Mouse (Mus musculus) frontal cortex, adult 2 months (tissue): ENCODE measurements at regions not wholly inside any gene's neighbourhood (a gene's known extent, or its start where the extent isn't known, plus 50 kb on each side); places are given as distances from the start of the nearest gene placed in this dataset.
"Not testable (repeated sequence)": the region's sequence is repeated elsewhere in the genome, so short reads cannot be mapped to it uniquely, and the experiment has no call there.

Experiments used
- DNase-seq, 2 experiments: peaks; one replicate each; pipeline ENCODE4 v3.0.0; 2022; ENCODE audit warnings: low spot score in 1 of 2; ENCODE audit errors: extremely low spot score in 1 of 2

GRCm38 (mm10) chrX:92981141-92981540 is 305.1 kb upstream of the Arx start:
- no peak for DNase-seq

GRCm38 (mm10) chrX:93002236-93002976 is 283.8 kb upstream of the Arx start:
- no peak for DNase-seq

GRCm38 (mm10) chrX:93006681-93007080 is 279.6 kb upstream of the Arx start:
- peak; percentile 26 to 48 for DNase-seq

DNA sequence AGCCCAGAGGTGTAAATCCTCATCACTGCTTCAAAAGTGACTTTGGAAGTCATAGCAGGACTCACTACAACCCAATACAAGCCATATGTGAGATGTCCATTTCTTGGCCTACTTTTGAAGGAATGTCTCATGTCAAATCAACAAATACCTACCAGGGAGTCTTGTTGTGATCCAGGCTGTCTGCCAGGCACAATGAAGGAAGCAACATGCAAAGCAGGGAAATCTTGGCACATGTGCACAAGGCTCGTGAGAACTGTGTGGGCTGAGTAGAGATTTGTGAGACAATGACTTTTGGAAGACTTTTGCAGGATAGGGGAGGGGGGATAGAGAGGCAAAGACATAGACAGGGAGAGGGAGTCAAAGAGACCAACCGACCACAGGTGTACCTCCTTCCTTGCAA is 274.7 kb upstream of the Arx start:
- DNase-seq: no peak

DNA sequence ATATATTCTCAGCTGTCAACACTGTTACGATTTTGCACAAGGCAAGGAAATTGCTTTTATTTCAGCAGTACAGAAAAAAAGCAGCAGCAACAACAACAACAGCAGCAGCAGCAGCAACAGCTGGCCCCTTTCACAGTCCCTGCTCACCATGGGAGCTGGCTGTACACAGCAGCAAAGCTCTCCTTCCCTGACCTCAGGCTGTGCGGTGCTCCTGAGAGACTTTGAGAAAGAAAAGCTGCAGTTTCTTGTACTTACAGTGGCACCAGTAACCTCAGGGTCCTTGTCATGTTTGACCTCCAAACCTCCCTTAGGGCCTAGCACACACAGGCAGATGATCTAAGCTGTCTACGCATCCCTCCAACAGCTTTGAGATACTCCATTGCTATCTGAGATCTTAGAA is 269.9 kb upstream of the Arx start:
- DNase-seq: no peak

DNA sequence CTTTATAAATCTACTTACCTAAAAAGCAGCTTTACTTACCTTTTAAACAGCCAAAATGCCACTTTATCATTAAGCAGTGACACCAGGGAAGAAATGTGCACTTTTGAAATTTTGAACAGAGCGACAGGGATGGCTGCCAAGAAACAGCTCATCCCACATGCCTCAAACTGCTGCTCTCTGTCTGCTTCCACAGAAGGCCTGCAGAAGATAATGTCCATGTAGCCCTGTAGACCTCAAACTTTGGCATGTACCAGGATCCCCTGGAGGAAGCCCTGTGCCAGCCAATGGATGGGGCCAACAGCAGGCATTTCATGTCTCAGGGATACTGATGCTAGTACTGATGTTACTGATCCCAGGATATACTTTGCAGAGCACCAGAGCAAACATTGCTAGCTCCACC is 245.1 kb upstream of the Arx start:
- peak in 1 of 2 experiments; percentile 9 for DNase-seq

DNA sequence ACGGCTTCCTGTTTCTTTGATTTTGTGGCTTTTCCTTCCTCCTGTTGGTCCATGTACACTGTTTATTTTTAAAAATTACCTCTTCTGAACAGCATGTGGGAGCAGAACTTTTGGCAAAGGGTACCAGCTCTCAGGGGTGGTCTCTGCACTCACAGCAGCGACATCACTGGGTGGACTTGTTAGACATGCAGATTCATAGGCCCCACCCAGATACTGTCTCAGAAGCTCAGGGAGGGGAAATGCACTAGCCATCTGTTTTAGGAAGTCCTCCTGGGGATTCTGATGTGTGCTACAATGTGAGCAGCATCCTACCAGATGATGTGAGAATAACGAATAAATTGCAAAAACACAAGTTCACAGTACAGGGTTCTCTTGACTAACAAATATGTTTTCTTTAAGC is 243.5 kb upstream of the Arx start:
- DNase-seq: no peak

- DNase-seq: no peak
These were observed 237.1 kb upstream of the Arx start for GRCm38 (mm10) chrX:93048967-93049754.

DNA sequence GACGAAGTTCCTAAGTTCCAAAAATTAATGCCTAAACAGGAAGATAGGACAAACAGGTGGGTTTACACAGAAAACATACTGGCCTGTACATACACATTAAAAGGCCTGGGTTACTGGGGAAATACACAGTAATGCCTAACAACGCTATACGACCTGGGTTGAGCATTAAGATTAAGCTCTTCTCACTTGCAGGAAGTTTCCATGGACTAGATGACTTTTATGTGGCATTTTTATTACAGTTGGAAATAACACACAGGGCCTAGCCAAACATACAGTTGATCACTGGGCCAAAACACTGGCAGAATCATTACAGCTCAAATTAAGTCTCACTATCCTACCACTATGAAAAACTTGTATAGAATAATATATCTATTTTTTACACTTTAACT is 236.5 kb upstream of the Arx start:
- DNase-seq: no peak

GRCm38 (mm10) chrX:93059533-93059932 is 226.7 kb upstream of the Arx start:
- DNase-seq: no peak

DNA sequence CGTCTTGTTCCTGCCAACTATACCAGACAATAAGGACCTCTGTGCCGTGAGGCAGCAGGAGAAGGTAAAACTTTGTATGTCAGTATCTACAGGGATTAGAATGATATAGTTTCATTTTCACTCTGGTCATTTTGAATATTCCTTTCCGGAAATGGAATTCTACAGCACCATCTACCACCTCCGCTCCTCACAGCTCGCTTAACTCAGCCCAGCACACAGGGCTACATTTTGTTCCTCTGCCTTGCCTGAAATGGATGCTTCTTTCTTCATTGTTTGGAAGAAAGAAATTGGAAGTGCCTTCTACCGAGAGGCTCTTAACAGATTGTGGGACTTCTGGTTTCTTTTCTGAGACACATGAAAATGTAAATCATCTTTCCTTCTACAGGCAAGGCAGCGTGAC is 217.4 kb upstream of the Arx start:
- DNase-seq: peak in 1 of 2 experiments; percentile 13

DNA sequence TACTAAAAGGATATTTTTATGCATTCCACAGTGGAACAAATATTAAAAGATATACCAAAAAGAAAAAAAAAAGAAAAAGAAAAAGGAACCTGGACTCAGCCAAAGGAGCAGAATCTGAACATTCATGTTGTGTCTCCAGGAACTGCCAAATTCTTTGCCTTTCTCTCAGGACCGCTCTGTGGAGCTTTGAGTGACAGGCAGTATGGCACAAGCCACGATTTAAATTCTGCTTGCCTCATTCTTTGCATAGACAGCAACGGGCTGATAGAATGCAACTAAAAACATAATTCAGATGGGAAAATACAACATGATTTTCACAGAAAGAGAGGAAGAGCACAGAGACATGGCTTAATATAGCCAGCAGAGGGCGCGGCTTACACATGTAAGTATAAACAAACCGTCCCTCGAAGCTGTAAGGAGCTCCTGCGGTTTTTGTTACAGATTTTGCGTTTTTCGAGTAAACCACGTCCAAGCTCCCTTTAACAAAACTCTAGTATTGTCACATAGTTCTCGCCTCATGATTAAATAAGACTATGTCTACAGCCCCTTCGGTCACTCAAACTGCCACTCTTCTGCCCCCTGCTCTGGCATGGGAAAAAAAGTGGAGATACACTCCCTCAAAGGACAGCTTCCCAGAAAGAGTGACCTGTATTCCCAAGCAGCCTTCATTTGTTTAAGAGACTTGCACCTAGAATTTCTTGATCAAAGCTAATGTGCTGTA is 216.5 kb upstream of the Arx start:
- peak; percentile 20 to 77 for DNase-seq

DNA sequence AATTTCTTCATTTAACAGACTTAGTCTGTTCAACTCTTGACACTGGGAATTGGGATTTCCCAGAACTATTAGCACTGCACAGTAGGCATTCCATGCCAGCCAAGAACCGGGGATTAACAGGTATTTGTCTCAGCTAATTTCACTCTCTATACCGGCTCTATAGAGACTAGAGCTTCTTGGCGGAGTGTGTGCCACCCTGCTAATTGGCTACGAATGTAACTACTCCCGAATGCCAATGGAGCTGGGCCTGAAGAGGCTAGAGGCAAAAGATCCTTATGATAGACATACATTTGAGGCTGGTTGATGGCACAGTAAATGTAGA is 216.0 kb upstream of the Arx start:
- DNase-seq: no peak

GRCm38 (mm10) chrX:93088976-93089375 is 197.3 kb upstream of the Arx start:
- no peak for DNase-seq

DNA sequence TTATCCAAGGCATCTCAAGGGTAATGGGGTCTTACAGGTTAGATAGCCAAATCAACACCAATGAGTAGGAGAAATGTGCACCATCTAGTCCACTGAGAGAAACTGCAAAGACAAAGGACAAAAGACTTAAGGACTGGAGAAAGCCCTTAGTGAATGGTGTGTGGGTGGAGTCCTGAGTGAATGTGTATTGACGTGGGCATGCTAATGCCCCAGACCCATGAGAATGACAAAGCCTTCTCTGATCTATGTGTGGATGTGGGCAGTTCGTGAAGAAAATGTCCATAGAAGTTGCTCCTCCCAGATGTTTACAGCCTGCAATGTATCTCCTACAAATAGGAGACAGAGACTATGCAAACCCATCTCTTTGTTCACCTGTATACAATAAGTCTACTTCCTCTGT is 188.7 kb upstream of the Arx start:
- no peak for DNase-seq

GRCm38 (mm10) chrX:93107930-93108567 is 178.2 kb upstream of the Arx start:
- DNase-seq: no peak

- not testable (repeated sequence) for DNase-seq
These were observed 131.9 kb upstream of the Arx start for GRCm38 (mm10) chrX:93154367-93154766.

DNA sequence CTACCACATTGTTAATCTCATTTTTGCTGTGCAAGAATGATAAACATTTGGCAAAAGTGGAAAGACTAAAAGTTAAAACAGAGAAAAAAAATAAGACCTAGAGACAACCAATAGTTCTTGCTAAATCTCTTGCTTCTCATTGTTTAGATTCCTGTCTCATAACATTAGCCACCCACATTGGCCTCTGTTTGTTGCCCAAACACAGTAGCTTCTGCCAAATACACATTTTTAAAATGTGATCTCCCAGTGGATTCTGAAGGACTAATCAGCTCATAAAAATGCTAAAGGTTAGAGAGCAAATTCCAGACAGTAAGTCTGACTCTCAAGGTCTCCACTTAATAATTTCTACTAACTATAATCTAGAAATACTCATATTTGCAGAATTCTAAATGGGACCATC is 127.1 kb upstream of the Arx start:
- no peak for DNase-seq

- DNase-seq: no peak
These were observed 125.3 kb upstream of the Arx start for GRCm38 (mm10) chrX:93160956-93161355.
